Mouse (Mus musculus) embryo, embryonic 11 days (tissue): ENCODE data around the gene Pde4b.

ENCODE experiments used
- DNase-seq: peaks from one replicate; pipeline ENCODE4 v3.0.0-alpha.2; 2015

The Pde4b gene

GRCm38 (mm10) chr4:102186888-102187287 is 99.5 kb downstream of the Pde4b start:
- DNase-seq, result no peak

- no peak for DNase-seq
Measured at GRCm38 (mm10) chr4:102197707-102198106, 110.4 kb downstream of the Pde4b start.

DNA sequence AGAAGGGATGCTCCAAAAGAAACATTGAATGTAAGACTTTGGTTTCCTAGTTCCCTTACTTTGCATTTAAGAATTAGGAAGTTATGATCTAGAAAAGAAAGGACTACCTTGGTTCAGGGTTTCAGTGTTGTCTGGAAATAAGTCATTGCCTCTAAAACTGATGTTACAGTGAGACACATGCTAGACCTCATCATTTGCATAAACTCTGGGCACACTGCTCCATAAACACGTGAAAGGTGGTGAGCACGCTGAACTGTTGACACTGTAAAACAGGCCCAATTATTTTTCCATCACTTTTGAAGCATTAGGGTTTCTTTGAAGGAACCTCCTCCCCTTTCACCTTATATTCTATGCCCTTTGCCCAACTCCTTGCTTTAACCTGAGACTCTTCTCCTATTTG is 122.4 kb downstream of the Pde4b start:
- no peak for DNase-seq

- peak; percentile 56 for DNase-seq
Measured at GRCm38 (mm10) chr4:102226700-102227099, 139.4 kb downstream of the Pde4b start.

GRCm38 (mm10) chr4:102228953-102229586 is 141.7 kb downstream of the Pde4b start:
- peak; percentile 70 for DNase-seq

- no peak for DNase-seq
Measured at GRCm38 (mm10) chr4:102230898-102231297, 143.6 kb downstream of the Pde4b start.

- DNase-seq, result no peak
Measured at GRCm38 (mm10) chr4:102233633-102234032, 146.3 kb downstream of the Pde4b start.

- no peak for DNase-seq
Measured at GRCm38 (mm10) chr4:102235151-102235550, 147.8 kb downstream of the Pde4b start.

GRCm38 (mm10) chr4:102239102-102239501 is 151.8 kb downstream of the Pde4b start:
- DNase-seq, result no peak

- peak; percentile 41 for DNase-seq
Measured at GRCm38 (mm10) chr4:102239657-102240390, 152.5 kb downstream of the Pde4b start.

GRCm38 (mm10) chr4:102240754-102241427 is 153.5 kb downstream of the Pde4b start:
- DNase-seq, result no peak

DNA sequence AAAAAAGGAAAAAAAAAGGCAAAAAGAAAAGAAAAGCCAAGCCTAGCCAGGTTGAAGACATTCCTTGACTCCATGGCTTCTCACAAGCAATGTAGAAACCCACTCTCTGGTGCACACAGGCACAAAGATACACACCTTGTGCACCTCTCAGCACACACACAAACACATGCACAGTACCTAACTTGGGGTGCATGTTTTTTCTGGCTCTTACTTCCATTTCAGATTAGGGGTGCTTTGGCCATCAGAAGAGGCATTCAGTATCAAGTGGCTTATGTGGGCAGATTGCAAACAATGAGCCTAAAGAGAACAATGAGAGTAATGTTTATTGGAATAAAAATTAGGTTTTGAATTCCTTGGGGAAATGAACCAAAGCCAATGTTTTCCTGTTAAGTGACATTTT is 166.7 kb downstream of the Pde4b start:
- no peak for DNase-seq

- DNase-seq, result peak; percentile 71
Measured at GRCm38 (mm10) chr4:102254466-102255294, 167.3 kb downstream of the Pde4b start.

- DNase-seq, result peak; percentile 30
Measured at GRCm38 (mm10) chr4:102255295-102255670, 167.9 kb downstream of the Pde4b start.

DNA sequence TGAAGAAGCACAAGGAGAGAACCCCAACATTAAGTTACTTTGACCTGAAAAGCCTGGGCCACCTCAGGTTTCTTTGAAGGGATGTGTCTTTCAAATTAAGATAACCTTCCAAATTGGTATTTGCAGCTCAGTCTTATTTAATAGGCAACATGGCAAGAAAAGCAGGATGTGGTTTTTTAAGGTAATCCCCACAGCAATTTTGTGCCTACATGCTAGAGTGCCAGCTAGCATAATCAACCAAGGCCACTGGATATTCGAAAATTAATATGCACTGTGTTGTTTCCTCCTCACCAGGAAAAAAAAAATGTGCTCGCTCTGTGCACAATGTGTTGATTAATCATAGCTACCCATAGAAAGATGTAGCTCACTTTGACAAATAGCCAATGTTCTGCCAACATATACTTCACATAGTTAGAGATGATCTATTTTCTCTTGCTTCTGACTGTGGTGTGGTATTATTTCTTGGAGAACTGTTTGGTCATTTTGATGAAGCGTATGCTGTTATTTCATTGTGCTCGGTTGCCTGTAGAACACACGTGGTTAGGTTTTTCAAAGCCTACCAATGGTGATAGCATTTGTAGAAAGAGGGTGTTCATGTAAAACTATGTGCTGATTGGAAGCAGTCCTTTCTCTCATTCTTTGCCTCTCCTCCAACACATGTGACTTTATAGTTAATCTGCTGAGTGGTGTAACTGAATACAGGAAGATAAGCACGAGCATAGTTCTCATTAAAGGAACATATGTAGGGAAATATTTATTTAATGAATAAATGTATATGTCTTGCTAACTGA is 169.0 kb downstream of the Pde4b start:
- no peak for DNase-seq

- no peak for DNase-seq
Measured at GRCm38 (mm10) chr4:102260216-102260615, 172.9 kb downstream of the Pde4b start.

GRCm38 (mm10) chr4:102272313-102272712 is 185.0 kb downstream of the Pde4b start:
- DNase-seq, result no peak

DNA sequence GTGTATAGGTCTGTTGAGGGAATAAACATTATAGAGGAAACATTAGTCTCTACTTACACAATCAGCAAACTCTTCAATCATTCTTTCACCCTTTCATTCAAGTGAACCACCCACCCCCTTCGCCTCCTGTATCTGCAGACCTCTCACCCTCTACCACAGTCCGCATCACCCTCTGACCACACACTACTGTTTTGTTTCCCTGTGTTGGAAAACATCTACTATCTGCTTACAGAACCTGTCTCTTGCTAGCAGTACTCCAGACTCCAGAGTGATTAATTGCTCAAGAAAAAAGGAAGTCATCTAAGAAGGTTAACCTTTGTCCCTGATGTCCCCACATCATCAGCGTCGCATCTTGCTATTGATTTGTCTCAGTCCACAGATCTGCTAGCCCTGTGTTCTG is 185.4 kb downstream of the Pde4b start:
- no peak for DNase-seq

DNA sequence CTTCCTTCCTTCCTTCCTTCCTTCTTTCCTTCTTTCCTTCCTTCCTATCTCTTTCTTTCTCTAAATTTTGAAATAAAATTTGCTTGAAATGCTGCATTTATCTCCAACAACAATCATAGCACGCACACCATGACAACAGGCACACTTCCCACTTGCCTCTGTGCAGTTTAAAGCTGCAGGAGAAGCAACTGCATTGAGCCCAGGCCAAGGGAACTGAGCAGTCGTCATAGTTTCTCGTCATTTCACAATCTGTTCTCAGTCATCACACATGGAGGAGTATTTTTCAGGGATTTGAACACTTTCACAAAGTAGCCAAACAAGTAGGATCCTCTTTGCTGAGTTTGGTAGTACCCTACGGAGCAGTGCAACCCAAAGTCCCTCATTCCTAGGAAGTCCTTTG is 188.4 kb downstream of the Pde4b start:
- no peak for DNase-seq

GRCm38 (mm10) chr4:102278958-102279357 is 191.6 kb downstream of the Pde4b start:
- DNase-seq, result no peak

DNA sequence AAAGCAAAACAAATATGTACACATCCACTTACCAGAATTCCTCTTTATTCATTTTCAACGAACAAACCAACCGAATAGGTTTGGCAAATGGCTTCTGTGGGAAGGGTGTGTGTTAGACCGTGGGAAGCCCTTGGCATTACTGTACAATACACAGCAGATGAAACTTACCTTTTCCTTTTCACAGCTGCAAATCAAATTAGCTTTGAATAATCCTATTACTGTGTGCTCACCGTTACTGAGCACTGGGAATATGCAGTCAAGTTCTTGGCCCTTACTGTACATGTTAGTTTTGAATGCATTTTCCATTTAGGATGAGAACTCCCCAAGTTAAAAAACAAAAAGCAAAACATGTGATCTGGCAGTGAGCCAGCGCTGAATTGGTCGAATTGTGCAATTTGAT is 199.8 kb downstream of the Pde4b start:
- DNase-seq, result no peak

DNA sequence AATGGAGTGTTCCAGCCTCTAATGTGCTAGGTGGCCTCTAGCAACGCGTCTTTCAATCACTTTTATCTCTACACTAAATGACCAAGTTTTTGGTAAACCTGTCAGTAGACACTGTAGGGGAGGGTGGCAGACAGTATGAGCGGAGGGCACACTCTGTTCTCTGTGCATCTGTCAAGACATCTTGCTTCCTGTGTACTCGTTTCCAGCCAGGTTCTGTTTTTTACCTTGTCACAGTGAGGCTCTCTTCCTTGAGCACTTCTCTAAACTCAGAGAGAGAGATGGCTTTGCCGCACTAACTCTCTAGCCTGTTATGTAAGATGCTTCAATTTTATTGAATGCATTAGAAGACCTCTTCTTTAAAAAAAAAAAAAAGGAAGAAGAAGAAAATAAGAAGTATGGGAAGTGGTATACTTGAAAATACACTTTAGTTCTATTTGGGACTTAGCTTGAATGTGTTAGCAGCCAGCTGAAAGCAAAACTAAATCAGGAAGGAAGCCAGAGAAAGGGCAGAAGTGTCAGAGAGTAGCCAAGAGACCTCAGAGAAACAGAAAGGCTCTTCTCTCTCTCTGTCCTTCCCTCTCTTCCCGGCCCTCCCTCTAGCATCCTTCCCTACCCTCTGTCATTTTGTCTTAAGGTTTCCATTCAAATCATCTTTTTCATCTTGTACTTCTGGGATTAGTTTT is 202.8 kb downstream of the Pde4b start:
- DNase-seq, result no peak
